Mouse (Mus musculus): ENCODE results near the gene Rbp7. TPM values are rescaled to one million over a fixed set of nuclear protein-coding genes. Genes with fewer than 3 reads are reported as not detected.
A peak's percentile ranks its signal among the peaks of the same experiment; 100 is the strongest.
"Not testable (repeated sequence)": the region's sequence is repeated elsewhere in the genome, so short reads cannot be mapped to it uniquely, and the experiment has no call there.

Rbp7 gene
- polyA plus RNA-seq, 1 experiment, result 19.5 TPM

DNA sequence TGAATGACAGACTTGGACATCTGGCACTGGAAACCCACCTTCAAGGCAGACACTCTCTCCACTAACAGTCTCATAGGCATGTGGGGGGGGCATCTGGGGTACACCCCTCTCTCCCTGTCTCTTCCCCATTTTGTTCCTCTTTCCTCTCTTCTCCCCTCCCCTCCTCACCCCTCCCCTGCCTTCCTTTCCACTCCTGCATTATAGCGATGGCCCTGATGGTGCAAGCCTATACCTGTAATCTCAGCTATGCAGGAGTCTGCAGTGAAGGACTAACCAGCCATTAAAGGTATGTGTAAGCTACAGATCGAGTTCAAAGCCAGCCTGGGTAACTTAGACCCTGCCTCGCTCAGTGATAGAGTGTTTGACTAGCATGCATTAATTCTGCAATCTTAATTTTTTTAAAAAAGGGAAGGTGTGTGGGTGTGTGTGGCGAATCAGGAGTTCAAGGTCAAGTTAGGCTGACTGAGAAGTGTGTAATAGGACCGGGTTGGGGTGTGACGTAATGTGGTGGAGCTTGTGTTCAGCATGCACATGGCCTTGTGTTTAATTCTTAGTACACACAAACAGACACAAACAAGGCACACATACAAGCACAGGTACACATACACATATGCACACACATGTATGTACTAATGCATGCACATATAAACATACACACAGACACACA lies 7.7 kb upstream of the Rbp7 start:
- Histone ChIP-seq H3K4me3 (ENCODE audit: insufficient read depth, low read depth, low read length) (no peak overlapping the region), H3K4me1 (ENCODE audit: control insufficient read depth, insufficient read depth, insufficient read length, low read length) (peaks cover 28% of the 10 kb centered on the region), H3K27ac (replicated peaks; ENCODE audit: low read depth, low read length) (no peak overlapping the region; the same call in 1 of the 2 replicates)

- Histone ChIP-seq H3K27ac (replicated peaks; ENCODE audit: low read depth, low read length) (peak overlapping the region; percentile 27; the same call in 1 of the 2 replicates), H3K4me3 (ENCODE audit: insufficient read depth, low read depth, low read length) (no peak overlapping the region), H3K4me1 (ENCODE audit: control insufficient read depth, insufficient read depth, insufficient read length, low read length) (peaks cover 30% of the 10 kb centered on the region)
These were observed 7.0 kb upstream of the Rbp7 start for GRCm38 (mm10) chr4:149461579-149462304.

DNA sequence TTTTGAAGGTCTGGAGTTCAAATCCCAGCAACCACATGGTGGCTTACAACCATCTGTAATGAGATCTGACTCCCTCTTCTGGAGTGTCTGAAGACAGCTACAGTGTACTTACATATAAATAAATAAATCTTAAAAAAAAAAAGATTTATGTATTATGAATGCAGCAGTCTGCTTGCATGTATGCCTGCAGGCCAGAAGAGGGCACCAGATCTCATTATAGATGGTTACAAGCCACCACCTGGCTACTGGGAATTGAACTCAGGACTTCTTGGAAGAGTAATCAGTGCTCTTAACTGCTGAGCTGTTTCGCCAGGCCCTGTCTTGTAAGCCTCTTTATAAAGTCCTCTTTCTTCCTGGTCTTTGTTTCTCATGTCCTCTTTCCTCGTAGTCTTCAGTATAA lies 5.7 kb upstream of the Rbp7 start:
- H3K4me1 ChIP-seq (ENCODE audit: control insufficient read depth, insufficient read depth, insufficient read length, low read length), result peaks cover 37% of the 10 kb centered on the region
- H3K27ac ChIP-seq (replicated peaks; ENCODE audit: low read depth, low read length); H3K4me3 ChIP-seq (ENCODE audit: insufficient read depth, low read depth, low read length): not testable (repeated sequence)

DNA sequence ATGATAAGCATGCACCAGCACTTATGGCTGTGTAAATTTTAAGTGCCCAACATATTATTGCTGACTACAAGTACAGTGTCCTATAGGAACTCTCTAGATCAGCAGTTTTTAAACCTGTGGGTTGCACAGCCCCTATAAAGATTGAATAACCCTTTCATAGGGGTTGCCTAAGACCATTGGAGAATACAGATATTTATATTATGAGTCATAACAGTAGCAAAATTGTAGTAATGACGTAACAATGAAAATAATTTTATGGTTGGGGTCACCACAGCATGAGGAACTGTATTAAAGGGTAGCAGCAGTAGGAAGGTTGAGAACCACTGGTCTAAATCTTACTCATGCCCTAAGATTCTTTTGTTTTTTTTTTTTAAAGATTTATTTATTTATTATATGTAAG lies 4.6 kb upstream of the Rbp7 start:
- no peak overlapping the region for H3K4me3 ChIP-seq (ENCODE audit: insufficient read depth, low read depth, low read length)
- no peak overlapping the region for H3K27ac ChIP-seq (replicated peaks; ENCODE audit: low read depth, low read length)
- peaks cover 38% of the 10 kb centered on the region for H3K4me1 ChIP-seq (ENCODE audit: control insufficient read depth, insufficient read depth, insufficient read length, low read length)

DNA sequence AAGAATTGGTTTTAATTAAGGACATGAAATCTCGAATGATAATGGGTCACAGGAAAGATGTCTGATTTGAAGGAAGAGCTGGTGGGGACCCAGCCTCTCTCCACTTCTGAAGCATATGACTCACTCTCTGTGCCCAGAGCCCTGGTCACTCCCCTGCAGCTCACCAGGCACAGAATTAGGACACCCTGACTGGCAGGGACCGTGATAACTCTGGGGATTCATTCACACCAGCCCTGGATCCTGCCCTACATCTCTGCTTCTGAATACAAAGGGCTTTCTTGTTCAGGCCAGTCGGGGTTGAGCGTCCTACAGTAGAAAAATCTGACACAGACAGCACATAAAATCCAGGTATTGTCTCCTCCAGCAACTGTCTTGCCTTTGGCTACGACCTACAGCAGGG lies 3.7 kb upstream of the Rbp7 start:
- H3K4me1 ChIP-seq (ENCODE audit: control insufficient read depth, insufficient read depth, insufficient read length, low read length), result peaks cover 37% of the 10 kb centered on the region
- peak overlapping the region; percentile 99 for H3K27ac ChIP-seq (replicated peaks; ENCODE audit: low read depth, low read length)
- no peak overlapping the region for H3K4me3 ChIP-seq (ENCODE audit: insufficient read depth, low read depth, low read length)

GRCm38 (mm10) chr4:149457831-149458430 lies 3.2 kb upstream of the Rbp7 start:
- Histone ChIP-seq H3K27ac (replicated peaks; ENCODE audit: low read depth, low read length) (peak overlapping the region; percentile 99), H3K4me3 (ENCODE audit: insufficient read depth, low read depth, low read length) (peak overlapping the region; percentile 30), H3K4me1 (ENCODE audit: control insufficient read depth, insufficient read depth, insufficient read length, low read length) (peaks cover 36% of the 10 kb centered on the region)

- Histone ChIP-seq H3K4me1 (ENCODE audit: control insufficient read depth, insufficient read depth, insufficient read length, low read length) (peaks cover 30% of the 10 kb centered on the region), H3K4me3 (ENCODE audit: insufficient read depth, low read depth, low read length) (peak overlapping the region; percentile 34), H3K27ac (replicated peaks; ENCODE audit: low read depth, low read length) (peak overlapping the region; percentile 98)
These were observed 2.4 kb upstream of the Rbp7 start for GRCm38 (mm10) chr4:149457163-149457562.

GRCm38 (mm10) chr4:149454263-149454662 lies 515 bp downstream of the Rbp7 start:
- H3K4me1 ChIP-seq (ENCODE audit: control insufficient read depth, insufficient read depth, insufficient read length, low read length), result peaks cover 24% of the 10 kb centered on the region
- H3K27ac ChIP-seq (replicated peaks; ENCODE audit: low read depth, low read length), result peak overlapping the region; percentile 82
- H3K4me3 ChIP-seq (ENCODE audit: insufficient read depth, low read depth, low read length), result peak overlapping the region; percentile 49

DNA sequence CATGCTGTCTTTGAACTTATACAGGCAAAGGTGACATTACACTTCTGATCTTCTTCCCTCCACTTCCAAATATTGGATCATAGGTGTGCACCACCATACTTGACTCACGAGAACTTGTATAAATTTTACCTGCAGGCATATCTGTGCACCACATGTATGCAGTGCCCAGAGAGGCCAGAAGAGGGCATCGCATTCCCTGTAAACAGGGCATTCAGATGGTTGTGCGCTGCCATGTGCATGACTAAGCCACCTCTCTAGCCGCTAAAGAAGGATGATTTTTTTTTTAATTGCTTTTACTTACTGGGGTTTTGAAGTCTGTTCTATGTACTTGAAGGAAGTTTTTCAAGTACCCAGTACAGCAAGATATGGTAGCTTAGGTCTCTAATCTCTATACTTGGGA lies 1.1 kb downstream of the Rbp7 start:
- peak overlapping the region; percentile 49 for H3K4me3 ChIP-seq (ENCODE audit: insufficient read depth, low read depth, low read length)
- no peak overlapping the region for H3K27ac ChIP-seq (replicated peaks; ENCODE audit: low read depth, low read length)

DNA sequence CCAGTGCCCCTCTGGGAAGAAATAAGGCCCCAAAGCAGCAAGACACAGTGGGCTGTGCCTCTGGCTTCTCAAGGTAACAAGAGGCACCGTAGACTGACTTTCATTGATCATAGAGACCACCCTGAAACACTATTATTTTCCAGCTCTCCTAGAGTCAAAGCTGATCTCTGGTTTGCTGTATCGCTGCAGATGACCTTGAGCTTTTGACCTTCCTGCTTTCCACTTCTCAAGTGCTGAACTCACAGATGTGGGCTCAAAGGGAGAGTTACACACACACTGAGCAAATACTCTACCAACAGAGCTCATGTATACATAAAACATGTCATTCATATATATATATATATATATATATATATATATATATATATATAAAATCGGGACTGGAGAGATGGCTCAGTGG lies 4.1 kb downstream of the Rbp7 start:
- Histone ChIP-seq H3K4me1 (ENCODE audit: control insufficient read depth, insufficient read depth, insufficient read length, low read length) (peaks cover 4% of the 10 kb centered on the region), H3K4me3 (ENCODE audit: insufficient read depth, low read depth, low read length) (no peak overlapping the region), H3K27ac (replicated peaks; ENCODE audit: low read depth, low read length) (no peak overlapping the region)

More for the DNA sequence above, 1.1 kb downstream of the Rbp7 start:
- H3K4me1 ChIP-seq (ENCODE audit: control insufficient read depth, insufficient read depth, insufficient read length, low read length), result peaks cover 19% of the 10 kb centered on the region

DNA sequence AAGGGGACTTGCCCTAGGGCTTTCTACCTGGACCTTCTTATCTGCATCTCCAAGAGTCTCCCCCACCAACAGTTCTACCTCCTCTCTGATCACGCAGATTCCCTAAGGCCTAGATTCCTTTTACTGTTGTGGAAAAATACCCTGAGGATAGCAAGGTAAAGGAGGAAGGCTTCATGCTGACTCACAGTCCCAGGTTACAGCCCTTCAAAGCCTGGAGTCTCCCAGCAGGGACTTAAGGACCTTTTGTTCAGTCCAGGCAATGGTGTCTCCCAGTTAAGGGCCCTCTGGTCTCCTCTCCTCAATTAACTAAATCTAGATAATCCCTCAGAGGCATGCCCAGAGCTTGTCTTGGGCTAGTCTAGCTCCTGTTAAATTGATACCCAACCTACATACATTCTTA lies 8.5 kb downstream of the Rbp7 start:
- no peak overlapping the region for H3K4me3 ChIP-seq (ENCODE audit: insufficient read depth, low read depth, low read length)
- H3K27ac ChIP-seq (replicated peaks; ENCODE audit: low read depth, low read length), result 0 out of 2 replicates have a peak overlapping the region, but pooled peaks have one; percentile 8
- H3K4me1 ChIP-seq (ENCODE audit: control insufficient read depth, insufficient read depth, insufficient read length, low read length), result peaks cover 4% of the 10 kb centered on the region

DNA sequence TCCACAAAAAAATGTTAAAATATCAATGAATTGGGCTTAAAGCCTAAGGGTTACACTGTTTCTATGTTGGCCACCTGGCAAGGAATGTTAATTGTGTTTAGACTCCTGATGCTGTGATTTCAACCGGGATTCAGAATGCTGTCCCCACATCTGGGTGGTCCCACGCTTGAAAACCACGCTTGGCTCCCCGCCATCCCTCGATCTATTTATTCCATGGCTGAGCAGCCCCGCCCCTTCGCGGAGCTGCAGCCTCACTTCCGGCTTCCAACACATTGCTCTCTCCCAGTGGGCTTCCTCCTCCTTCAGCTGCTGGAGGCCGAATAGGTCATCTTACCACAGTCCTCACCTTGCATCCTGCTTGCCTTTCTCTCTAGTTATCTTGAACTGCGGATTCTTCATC lies 8.9 kb downstream of the Rbp7 start:
- Histone ChIP-seq H3K27ac (replicated peaks; ENCODE audit: low read depth, low read length) (0 out of 2 replicates have a peak overlapping the region, but pooled peaks have one; percentile 8), H3K4me3 (ENCODE audit: insufficient read depth, low read depth, low read length) (no peak overlapping the region), H3K4me1 (ENCODE audit: control insufficient read depth, insufficient read depth, insufficient read length, low read length) (peaks cover 4% of the 10 kb centered on the region)

- peak overlapping the region; percentile 51 for H3K27ac ChIP-seq (replicated peaks; ENCODE audit: low read depth, low read length)
- H3K4me3 ChIP-seq (ENCODE audit: insufficient read depth, low read depth, low read length), result peak overlapping the region; percentile 41
- peaks cover 2% of the 10 kb centered on the region; the same call in 1 of the 2 replicates for H3K4me1 ChIP-seq (ENCODE audit: control insufficient read depth, insufficient read depth, insufficient read length, low read length)
These were observed 9.6 kb downstream of the Rbp7 start for GRCm38 (mm10) chr4:149444964-149445701.

DNA sequence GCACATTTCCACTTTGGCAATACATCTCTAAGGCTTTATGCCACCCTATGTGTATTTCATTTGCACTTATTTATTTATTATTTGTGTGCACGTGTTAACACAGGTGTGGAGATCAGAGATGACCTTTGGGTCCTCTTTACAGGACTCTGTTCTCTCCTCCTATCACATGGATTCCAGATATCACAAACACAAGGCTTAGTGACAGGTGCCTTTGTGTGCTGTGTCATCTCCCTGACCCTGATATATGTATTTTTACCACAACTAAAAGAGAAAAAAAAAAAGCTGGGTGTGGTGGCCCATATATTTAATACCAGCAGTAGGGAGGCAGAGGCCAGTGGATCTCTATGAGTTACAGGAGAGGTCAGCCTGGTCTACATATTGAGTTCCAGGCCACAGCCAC lies 10.3 kb downstream of the Rbp7 start:
- peaks cover 2% of the 10 kb centered on the region; the same call in 1 of the 2 replicates for H3K4me1 ChIP-seq (ENCODE audit: control insufficient read depth, insufficient read depth, insufficient read length, low read length)
- no peak overlapping the region for H3K4me3 ChIP-seq (ENCODE audit: insufficient read depth, low read depth, low read length)
- no peak overlapping the region for H3K27ac ChIP-seq (replicated peaks; ENCODE audit: low read depth, low read length)

DNA sequence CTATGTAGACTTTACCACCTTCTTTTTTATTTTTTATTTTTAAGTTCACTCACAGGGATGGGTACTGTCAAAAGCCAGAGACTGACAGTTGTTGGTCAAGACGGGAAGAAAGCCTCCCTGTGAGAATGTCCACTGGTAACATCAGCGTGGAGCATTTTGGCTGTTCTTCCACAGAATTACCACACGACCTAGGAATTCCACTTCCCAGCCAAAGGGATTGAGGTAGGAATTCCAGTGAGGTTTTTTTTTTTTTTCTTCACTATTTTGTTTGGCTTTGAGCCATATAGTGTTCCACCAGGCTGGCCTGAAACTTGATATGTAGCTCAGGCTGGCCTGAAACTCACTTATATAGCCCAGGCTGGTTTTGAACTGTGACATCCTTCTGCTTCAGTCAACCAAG lies 12.3 kb downstream of the Rbp7 start:
- Histone ChIP-seq H3K27ac (replicated peaks; ENCODE audit: low read depth, low read length) (0 out of 2 replicates have a peak overlapping the region, but pooled peaks have one; percentile 4), H3K4me3 (ENCODE audit: insufficient read depth, low read depth, low read length) (no peak overlapping the region), H3K4me1 (ENCODE audit: control insufficient read depth, insufficient read depth, insufficient read length, low read length) (peaks cover 2% of the 10 kb centered on the region; the same call in 1 of the 2 replicates)
